Mouse (Mus musculus) thymus, adult 2 months (tissue): ENCODE measurements around the gene Mbd5. TPM values are rescaled to one million over a fixed set of nuclear protein-coding genes. Genes with fewer than 3 reads are reported as not detected.

ENCODE experiments used
- DNase-seq: peaks from one replicate; pipeline ENCODE4 v3.0.0; 2021
- H3K27ac ChIP-seq: fragments of 200-500 bp; 2 replicates; pipeline ENCODE4 v1.5.1; 2012; ENCODE audit warnings: low read length, control low read depth; ENCODE audit not compliant: control insufficient read depth, insufficient read depth
- H3K27me3 ChIP-seq: fragments of 200-500 bp; 2 replicates; pipeline ENCODE4 v1.6.1; 2012; ENCODE audit warnings: mild to moderate bottlenecking, low read length, moderate library complexity, mixed read lengths; ENCODE audit not compliant: control insufficient read depth, insufficient read depth
- H3K36me3 ChIP-seq: fragments of 200-500 bp; 2 replicates; pipeline ENCODE4 v1.6.1; 2012; ENCODE audit warnings: mild to moderate bottlenecking, low read length, moderate library complexity; ENCODE audit not compliant: control insufficient read depth, insufficient read depth
- H3K4me1 ChIP-seq: fragments of 200-500 bp; replicated peaks from 2 replicates; pipeline ENCODE4 v1.6.1; 2012; ENCODE audit warnings: low read length; ENCODE audit not compliant: control insufficient read depth, insufficient read depth
- H3K4me3 ChIP-seq: fragments of 200-500 bp; 2 replicates; pipeline ENCODE4 v1.5.1; 2012; ENCODE audit warnings: mild to moderate bottlenecking, low read length, control low read depth, moderate library complexity; ENCODE audit not compliant: control insufficient read depth, insufficient read depth
- CTCF ChIP-seq: fragments of 200-500 bp; IDR thresholded peaks from 2 replicates; pipeline ENCODE4 v1.5.1; 2012; ENCODE audit warnings: mild to moderate bottlenecking, control low read depth, low read length, moderate library complexity, borderline replicate concordance; ENCODE audit not compliant: control insufficient read depth, poor library complexity, insufficient read depth; ENCODE audit errors: extremely low read depth
- POLR2A ChIP-seq: fragments of 200-500 bp; IDR thresholded peaks from 2 replicates; pipeline ENCODE4 v1.6.1; 2012; ENCODE audit warnings: mild to moderate bottlenecking, low read length, control low read depth, moderate library complexity; ENCODE audit not compliant: control insufficient read depth, poor library complexity, insufficient read depth; ENCODE audit errors: extremely low read depth
- WGBS: fragments of 180-500 bp; shearing (Covaris S2); methylation state at CpG from one replicate; pipeline ENCODE4 v1.1.7; 2018; 5-methylcytosine and 5-hydroxymethylcytosine counted together
- polyA plus RNA-seq: library from polyadenylated mRNA; depleted of rRNA; stranded (reverse); fragments of >200 nt; gene quantifications from 2 replicates; pipeline ENCODE4 v1.2.3, GENCODE M21; 2012

Gene Mbd5
- polyA plus RNA-seq, 1 experiment, result 10.7 TPM

- no peaks in the 10 kb centered on the region for H3K36me3 ChIP-seq
- no peak overlapping the region for H3K4me3 ChIP-seq
- DNase-seq, result no peak
- WGBS, result 93% methylated on average over 3 of the region's 3 CpGs
- TF ChIP-seq POLR2A (no peak), CTCF (no peak)
- H3K27me3 ChIP-seq, result no peaks in the 10 kb centered on the region
- no peaks in the 10 kb centered on the region for H3K4me1 ChIP-seq
- no peak overlapping the region for H3K27ac ChIP-seq
Measured at GRCm38 (mm10) chr2:49209349-49209748, 260.0 kb downstream of the Mbd5 start.

DNA sequence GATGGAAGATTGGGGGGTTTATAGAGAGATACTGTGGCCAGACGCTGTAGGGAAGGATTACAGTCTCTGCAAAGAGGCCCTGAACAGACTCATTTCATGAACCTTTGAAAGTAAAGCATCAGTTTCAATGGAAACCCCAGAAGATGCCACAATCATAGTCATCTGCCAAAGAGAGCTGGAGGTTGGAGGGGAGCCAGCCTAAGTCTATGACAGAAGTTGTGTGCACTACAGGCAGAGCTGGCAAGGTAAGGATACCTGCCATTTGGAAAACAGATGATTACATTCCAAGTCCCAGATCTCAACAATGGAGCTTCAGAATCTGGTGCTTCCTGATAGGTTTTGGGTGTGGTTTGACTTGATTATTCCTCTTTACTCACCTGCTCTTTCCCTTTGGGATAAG lies 261.1 kb downstream of the Mbd5 start:
- Histone ChIP-seq H3K36me3 (no peaks in the 10 kb centered on the region), H3K27ac (no peak overlapping the region), H3K4me3 (no peak overlapping the region), H3K4me1 (no peaks in the 10 kb centered on the region), H3K27me3 (no peaks in the 10 kb centered on the region)
- 91% methylated on average over 1 of the region's 1 CpGs for WGBS
- TF ChIP-seq POLR2A (no peak), CTCF (no peak)
- no peak for DNase-seq

DNA sequence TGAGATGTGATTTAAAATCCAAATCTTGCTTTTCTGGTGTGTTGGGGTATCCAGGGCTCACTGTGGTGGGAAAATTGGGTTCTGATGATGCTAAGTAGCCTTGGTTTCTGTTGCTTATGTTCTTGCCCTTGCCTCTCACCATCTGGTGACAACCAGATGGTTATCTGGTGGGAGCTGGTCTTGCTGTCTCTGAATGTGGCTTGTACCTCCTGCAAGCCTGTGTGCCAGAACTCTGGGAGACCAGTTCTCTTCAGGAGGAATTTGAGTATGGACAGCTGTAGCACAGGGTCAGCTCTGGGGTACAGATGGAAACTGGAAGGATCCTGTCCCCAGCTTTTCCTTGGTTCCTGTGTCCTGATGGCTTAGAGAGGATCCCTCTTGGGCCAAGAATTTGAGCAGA lies 280.4 kb downstream of the Mbd5 start:
- Histone ChIP-seq H3K27me3 (no peaks in the 10 kb centered on the region), H3K36me3 (no peaks in the 10 kb centered on the region), H3K4me3 (no peak overlapping the region), H3K27ac (no peak overlapping the region), H3K4me1 (no peaks in the 10 kb centered on the region)
- TF ChIP-seq CTCF, result no peak
- no peak for TF ChIP-seq POLR2A
- no peak for DNase-seq

GRCm38 (mm10) chr2:49234064-49234463 lies 284.8 kb downstream of the Mbd5 start:
- 89% methylated on average over 2 of the region's 2 CpGs for WGBS
- TF ChIP-seq POLR2A (no peak), CTCF (no peak)
- no peaks in the 10 kb centered on the region for H3K27me3 ChIP-seq
- DNase-seq, result no peak
- no peaks in the 10 kb centered on the region for H3K36me3 ChIP-seq
- H3K27ac ChIP-seq, result no peak overlapping the region
- H3K4me3 ChIP-seq, result no peak overlapping the region
- no peaks in the 10 kb centered on the region for H3K4me1 ChIP-seq

DNA sequence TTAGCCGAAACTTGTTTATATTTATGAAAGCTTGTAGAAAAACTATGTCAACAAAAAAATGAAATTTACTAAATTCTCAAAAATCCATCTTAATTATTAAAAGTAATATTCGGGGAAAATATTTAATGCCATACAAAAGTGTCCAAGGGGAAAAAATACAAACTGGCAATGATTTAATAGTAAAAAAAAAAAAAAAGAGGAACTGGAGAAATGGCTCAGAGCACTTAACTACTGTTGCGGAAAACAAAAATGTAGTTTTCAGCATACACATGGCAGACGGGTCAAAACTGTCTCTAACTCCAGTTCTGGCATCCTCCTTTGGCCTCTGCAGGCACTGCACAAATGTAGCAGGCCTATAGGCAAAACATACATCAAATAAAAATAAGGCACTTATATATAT lies 292.4 kb downstream of the Mbd5 start:
- no peak overlapping the region for H3K27ac ChIP-seq
- no peaks in the 10 kb centered on the region for H3K36me3 ChIP-seq
- TF ChIP-seq CTCF, result no peak
- no peak for TF ChIP-seq POLR2A
- H3K4me1 ChIP-seq, result no peaks in the 10 kb centered on the region
- 90% methylated on average over 4 of the region's 4 CpGs for WGBS
- DNase-seq, result no peak
- no peaks in the 10 kb centered on the region for H3K27me3 ChIP-seq
- no peak overlapping the region for H3K4me3 ChIP-seq

- Histone ChIP-seq H3K4me3 (no peak overlapping the region), H3K4me1 (no peaks in the 10 kb centered on the region), H3K27me3 (no peaks in the 10 kb centered on the region), H3K27ac (no peak overlapping the region), H3K36me3 (no peaks in the 10 kb centered on the region)
- WGBS, result 95% methylated on average over 2 of the region's 2 CpGs
- DNase-seq, result no peak
- TF ChIP-seq POLR2A, result no peak
- TF ChIP-seq CTCF, result no peak
Measured at GRCm38 (mm10) chr2:49264092-49264491, 314.8 kb downstream of the Mbd5 start.

DNA sequence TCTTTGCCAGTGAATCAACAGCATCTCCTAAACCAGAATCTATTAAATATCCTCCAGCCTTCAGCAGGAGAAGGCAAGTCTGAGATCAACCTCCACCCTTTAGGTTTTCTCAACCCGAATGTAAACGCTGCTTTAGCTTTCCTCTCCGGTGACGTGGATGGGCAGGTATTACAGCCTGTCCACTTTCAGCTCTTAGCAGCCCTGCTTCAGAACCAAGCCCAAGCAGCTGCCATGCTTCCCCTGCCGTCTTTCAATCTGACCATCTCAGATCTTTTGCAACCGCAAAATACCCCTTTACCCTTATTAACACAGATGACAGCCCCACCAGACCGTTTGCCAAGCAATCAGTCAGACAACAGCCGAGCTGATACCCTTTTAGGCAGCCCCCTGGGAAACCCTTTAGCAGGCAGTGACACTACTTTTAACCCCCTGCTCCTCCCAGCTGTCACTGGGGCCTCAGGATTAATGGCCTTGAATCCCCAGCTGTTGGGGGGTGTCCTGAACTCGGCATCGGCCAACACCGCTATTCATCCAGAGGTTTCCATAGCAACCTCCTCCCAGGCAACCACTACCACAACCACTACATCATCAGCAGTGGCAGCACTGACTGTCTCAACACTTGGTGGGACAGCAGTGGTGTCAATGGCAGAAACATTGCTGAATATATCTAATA lies 323.1 kb downstream of the Mbd5 start:
- no peak for TF ChIP-seq POLR2A
- TF ChIP-seq CTCF, result no peak
- WGBS, result 96% methylated on average over 11 of the region's 11 CpGs
- Histone ChIP-seq H3K4me1 (no peaks in the 10 kb centered on the region), H3K27ac (no peak overlapping the region), H3K36me3 (no peaks in the 10 kb centered on the region), H3K27me3 (no peaks in the 10 kb centered on the region), H3K4me3 (no peak overlapping the region)
- no peak for DNase-seq
